Mouse (Mus musculus) liver, embryonic 11.5 days (tissue): ENCODE data around the gene Doc2b. TPM values are rescaled to one million over a fixed set of nuclear protein-coding genes. Genes with fewer than 3 reads are reported as not detected.

Source experiments
- polyA plus RNA-seq: library from polyadenylated mRNA; unstranded; fragments of >200 nt; fragmentation: Nextera tagmentation; extraction: Ambion mirVana; gene quantifications from 2 replicates; pipeline ENCODE4 v1.2.1, GENCODE M21; 2014

Doc2b gene
- polyA plus RNA-seq, 1 experiment from 2014 or later, result 0.10 TPM

Other genes with a start within 250 kb of the Doc2b start
- 63.2 and 65.1 TPM in 2 replicates for gene Pitpna, start 208.0 kb downstream of the Doc2b start, polyA plus RNA-seq
- gene Inpp5k, start 165.1 kb downstream of the Doc2b start, polyA plus RNA-seq, result 21.9 and 22.2 TPM in 2 replicates
- gene Myo1c, start 145.5 kb downstream of the Doc2b start, polyA plus RNA-seq, result 37.4 and 41.9 TPM in 2 replicates
- gene Crk, start 116.8 kb downstream of the Doc2b start, polyA plus RNA-seq, result 70.4 and 71.1 TPM in 2 replicates
- 710 and 755 TPM in 2 replicates for gene Ywhae, start 63.2 kb downstream of the Doc2b start, polyA plus RNA-seq
- gene Rph3al, start 142.4 kb upstream of the Doc2b start, polyA plus RNA-seq, result 1.4 and 1.5 TPM in 2 replicates
- not detected in 2 replicates for gene 1700016K19Rik, start 203.9 kb upstream of the Doc2b start, polyA plus RNA-seq
- 7.5 and 7.9 TPM in 2 replicates for gene Rflnb, start 231.7 kb upstream of the Doc2b start, polyA plus RNA-seq